Mouse (Mus musculus) ovary, postnatal 36 days (tissue): ENCODE measurements around the gene Gm14419.
"Not testable (repeated sequence)": the region's sequence is repeated elsewhere in the genome, so short reads cannot be mapped to it uniquely, and the experiment has no call there.

Experiments
- DNase-seq: peaks from one replicate; pipeline ENCODE4 v3.0.0; 2022; ENCODE audit warnings: low spot score, mixed read lengths

The Gm14419 gene

DNA sequence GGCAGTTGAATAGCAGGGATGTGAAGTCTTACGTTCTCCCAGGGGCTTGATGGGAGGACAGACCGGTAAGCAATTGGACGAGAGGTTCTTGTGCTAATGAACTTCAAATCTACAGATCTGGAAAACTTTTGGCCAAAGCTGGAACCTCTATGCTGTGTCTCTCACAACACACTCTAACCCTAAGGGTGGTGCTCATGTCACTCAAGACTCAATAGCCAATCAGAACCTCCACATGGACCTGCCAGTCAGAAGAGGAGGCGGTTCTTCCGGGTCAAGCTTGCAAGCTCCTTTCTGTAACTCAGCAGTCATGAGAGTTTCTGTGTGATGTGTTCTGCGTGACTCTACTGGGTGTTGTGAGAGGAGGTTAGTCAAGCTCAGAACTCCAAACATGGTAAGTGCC, at the start of gene Gm14419:
Gene Gm14419 (plus strand): TSS at position 301 of the 400 bp plus-strand sequence.
- DNase-seq: not testable (repeated sequence)
